Mouse (Mus musculus) 3T3-L1 (cell line): Measurements from ENCODE around the gene Olfr1137.

Experiments
- DNase-seq: peaks from one replicate; pipeline ENCODE4 v3.0.0-alpha.2; 2015; ENCODE audit warnings: low read depth, low spot score

The Olfr1137 gene

DNA sequence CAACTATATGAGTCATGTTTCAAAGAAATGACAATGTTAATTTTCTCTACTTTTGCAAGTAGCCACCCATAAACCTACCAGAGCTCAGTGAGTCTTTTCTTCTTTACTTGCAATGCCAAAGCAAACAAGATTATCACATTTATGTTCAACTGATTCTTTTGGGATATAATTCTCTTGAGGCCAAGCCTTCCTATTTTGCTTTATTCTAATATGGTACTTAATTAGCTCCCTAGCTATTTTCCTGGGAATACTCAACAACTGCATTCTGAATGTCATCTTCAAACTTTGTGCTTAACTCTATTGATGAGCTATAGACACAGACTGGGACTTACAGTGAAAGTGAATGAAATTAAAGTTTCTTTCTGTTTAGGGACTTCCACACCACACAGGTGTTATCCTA is at the start of gene Olfr1137:
Gene Olfr1137 (minus strand): TSS at position 101 of the 400 bp plus-strand sequence.
- DNase-seq: no peak

GRCm38 (mm10) chr2:87753891-87754290 is 40.9 kb upstream of the Olfr1137 start, which contains the start of gene Olfr1141:
Olfr1141 (minus strand) TSS chr2:87753991.
- no peak for DNase-seq

GRCm38 (mm10) chr2:87743452-87743851 is 30.5 kb upstream of the Olfr1137 start, which contains the start of gene Olfr1140:
Olfr1140 (plus strand) TSS chr2:87743752.
- DNase-seq: no peak

- no peak for DNase-seq
Observed at GRCm38 (mm10) chr2:87739878-87740277, 26.9 kb upstream of the Olfr1137 start, which contains the start of gene Olfr1138. Olfr1138 (minus strand) TSS chr2:87739978.

- no peak for DNase-seq
Observed at GRCm38 (mm10) chr2:87693847-87694246, 19.1 kb downstream of the Olfr1137 start, which contains the start of gene Olfr1136. Olfr1136 (minus strand) TSS chr2:87693947.

DNA sequence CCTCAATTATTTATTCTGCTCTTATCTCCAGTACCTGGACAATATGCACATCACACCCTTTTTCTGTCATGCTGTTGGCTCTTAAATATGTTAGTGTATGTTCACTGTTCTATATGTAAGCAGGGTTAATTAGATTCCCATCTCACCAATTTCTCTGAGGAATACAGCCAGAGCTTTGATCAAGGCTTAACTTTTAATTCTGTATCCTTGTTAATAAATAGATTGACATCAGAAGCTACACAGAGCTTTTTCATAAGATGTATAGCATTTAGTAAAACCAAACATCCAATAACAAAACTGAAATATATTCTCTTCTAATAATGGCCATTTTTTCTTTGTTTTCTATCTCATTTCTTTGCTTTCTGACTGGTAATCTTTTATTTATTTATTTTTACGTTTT is 39.4 kb downstream of the Olfr1137 start, which contains the start of gene Olfr1135:
Gene Olfr1135 (minus strand): TSS at position 101 of the 400 bp plus-strand sequence.
- no peak for DNase-seq
